Comparison of ENCODE assay signal across 19 mouse cellular contexts in the genomic region with DNA sequence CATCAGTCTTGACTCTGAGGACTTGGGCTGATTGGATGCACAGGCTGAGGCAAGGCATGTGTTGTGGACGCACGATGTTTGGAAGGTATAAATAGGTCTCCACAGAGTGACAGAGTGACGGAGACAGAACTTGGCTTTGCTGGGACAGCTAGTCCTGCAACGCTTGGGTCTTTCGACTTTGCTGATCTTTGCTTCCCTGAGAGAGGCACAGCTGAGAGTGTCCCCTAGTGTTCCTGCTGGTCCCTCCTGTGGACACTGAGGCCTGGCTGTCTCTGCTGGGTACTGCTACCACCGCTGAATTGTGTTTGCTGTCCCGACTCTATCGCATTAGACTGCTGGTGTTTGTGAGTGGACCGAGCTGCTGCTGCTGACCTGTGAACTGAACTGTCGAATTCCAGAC.
DNase-seq lines count a peak whose midpoint lies in the region; ATAC-seq lines count a peak whose summit lies in the region.
"Had no signal": no experiment of that assay in that cellular context is flagged by ENCODE, and none has a peak within 500 bp of the region (broad histone marks: within the 10 kb centered on the region; RNA-seq: fewer than 3 reads in every experiment).

No protein-coding gene starts in this region.

- H3K4me2 ChIP-seq in forebrain, embryonic 12.5 days, result no peak overlapping the region
- no peak overlapping the region for H3K4me2 ChIP-seq in heart, embryonic 16.5 days (ENCODE audit: low read depth, low read length)
- no peak overlapping the region for H3K4me2 ChIP-seq in lung, embryonic 16.5 days (ENCODE audit: low read depth, low read length)
- H3K4me2 ChIP-seq: embryonic facial prominence, embryonic 13.5 days; hindbrain, embryonic 15.5 days had no signal

- no peaks in the 10 kb centered on the region for H3K36me3 ChIP-seq in forebrain, embryonic 10.5 days (replicated peaks)
- H3K36me3 ChIP-seq in forebrain, embryonic 12.5 days (replicated peaks), result no peaks in the 10 kb centered on the region
- H3K36me3 ChIP-seq in heart, embryonic 16.5 days (ENCODE audit: control insufficient read depth, insufficient read depth), result no peaks in the 10 kb centered on the region
- no peaks in the 10 kb centered on the region for H3K36me3 ChIP-seq in lung, embryonic 16.5 days (ENCODE audit: control insufficient read depth, insufficient read depth, low read length)
- H3K36me3 ChIP-seq: embryonic facial prominence, embryonic 13.5 days; hindbrain, embryonic 15.5 days had no signal

- H3K9me3 ChIP-seq in forebrain, embryonic 10.5 days, result no peaks in the 10 kb centered on the region
- no peaks in the 10 kb centered on the region for H3K9me3 ChIP-seq in forebrain, embryonic 12.5 days
- H3K9me3 ChIP-seq in heart, embryonic 16.5 days (replicated peaks; ENCODE audit: control insufficient read depth, low read length), result no peaks in the 10 kb centered on the region
- no peaks in the 10 kb centered on the region for H3K9me3 ChIP-seq in lung, embryonic 16.5 days (ENCODE audit: control insufficient read depth, low read length)
- H3K9me3 ChIP-seq: embryonic facial prominence, embryonic 13.5 days; hindbrain, embryonic 15.5 days had no signal

- WGBS in forebrain, embryonic 10.5 days, result 69% methylated on average over 10 of the region's 10 CpGs
- 71% methylated on average over 10 of the region's 10 CpGs for WGBS in forebrain, embryonic 12.5 days
- WGBS in heart, embryonic 16.5 days, result 36% methylated on average over 10 of the region's 10 CpGs
- 32% methylated on average over 10 of the region's 10 CpGs for WGBS in lung, embryonic 16.5 days

- no peak overlapping the region for H3K9ac ChIP-seq in forebrain, embryonic 12.5 days
- H3K9ac ChIP-seq in heart, embryonic 16.5 days (ENCODE audit: low read length), result no peak overlapping the region
- H3K9ac ChIP-seq in lung, embryonic 16.5 days (ENCODE audit: low read length), result no peak overlapping the region
- H3K9ac ChIP-seq: embryonic facial prominence, embryonic 13.5 days; hindbrain, embryonic 15.5 days had no signal

- H3K4me1 ChIP-seq in forebrain, embryonic 10.5 days, result peaks cover 19% of the 10 kb centered on the region
- H3K4me1 ChIP-seq in forebrain, embryonic 12.5 days, result peaks cover 8% of the 10 kb centered on the region
- no peaks in the 10 kb centered on the region for H3K4me1 ChIP-seq in heart, embryonic 16.5 days (ENCODE audit: control insufficient read depth, insufficient read depth, low read length)
- peaks cover 3% of the 10 kb centered on the region for H3K4me1 ChIP-seq in lung, embryonic 16.5 days (replicated peaks; ENCODE audit: control insufficient read depth, insufficient read depth, low read length)
- H3K4me1 ChIP-seq: hindbrain, embryonic 15.5 days had no signal

- no peaks in the 10 kb centered on the region; the same call in 1 of the 2 replicates for H3K27me3 ChIP-seq in forebrain, embryonic 10.5 days (ENCODE audit: poor library complexity, severe bottlenecking)
- peaks cover 3% of the 10 kb centered on the region; the same call in 1 of the 2 replicates for H3K27me3 ChIP-seq in forebrain, embryonic 12.5 days
- H3K27me3 ChIP-seq in heart, embryonic 16.5 days (ENCODE audit: control insufficient read depth, insufficient read depth, low read length), result 0 out of 2 replicates have a peak, but pooled peaks cover 2% of the 10 kb centered on the region
- H3K27me3 ChIP-seq in lung, embryonic 16.5 days (ENCODE audit: control insufficient read depth, insufficient read depth, low read depth, low read length), result peaks cover 2% of the 10 kb centered on the region; the same call in 1 of the 2 replicates
- H3K27me3 ChIP-seq: embryonic facial prominence, embryonic 13.5 days; hindbrain, embryonic 15.5 days had no signal

- no peak overlapping the region for H3K4me3 ChIP-seq in forebrain, embryonic 10.5 days
- no peak overlapping the region for H3K4me3 ChIP-seq in forebrain, embryonic 12.5 days (replicated peaks)
- no peak overlapping the region for H3K4me3 ChIP-seq in heart, embryonic 16.5 days (ENCODE audit: low read length)
- no peak overlapping the region for H3K4me3 ChIP-seq in lung, embryonic 16.5 days (ENCODE audit: low read length)
- H3K4me3 ChIP-seq: embryonic facial prominence, embryonic 13.5 days; erythroblast, embryonic 14.5 days; hindbrain, embryonic 15.5 days had no signal

- peak overlapping the region; percentile 15; the same call in 1 of the 2 replicates for H3K27ac ChIP-seq in forebrain, embryonic 10.5 days
- no peak overlapping the region for H3K27ac ChIP-seq in forebrain, embryonic 12.5 days
- no peak overlapping the region for H3K27ac ChIP-seq in heart, embryonic 16.5 days (ENCODE audit: low read length)
- no peak overlapping the region; the same call in 1 of the 2 replicates for H3K27ac ChIP-seq in lung, embryonic 16.5 days (ENCODE audit: low read length)
- H3K27ac ChIP-seq: embryonic facial prominence, embryonic 13.5 days; hindbrain, embryonic 15.5 days; kidney, postnatal 0 days had no signal

- no peak for DNase-seq in forebrain, embryonic 10.5 days (ENCODE audit: extremely low spot score, low spot score)
- DNase-seq in heart, postnatal 14 days, result no peak
- peak; percentile 33 to 81 for DNase-seq in lung, postnatal 4 days
- DNase-seq in thymus, postnatal 14 days, result no peak
- DNase-seq: adrenal gland, postnatal 10 days; cerebellum, adult 18-20 months; cerebellum, postnatal 25 days; kidney, adult 2 months; right cerebral cortex, adult 18-20 months; right cerebral cortex, postnatal 4 days; thymus, postnatal 25 days had no signal

- intact Hi-C loops in heart, postnatal 14 days (cut with DNase I), result loop anchor here (5.0 kb wide), 1 partner anchor 160 kb away; no protein-coding TSS in a partner anchor

- ATAC-seq in forebrain, embryonic 12.5 days (ENCODE audit: low FRiP score), result no peak
- 0 out of 2 replicates have a peak, but pooled peaks have one; percentile 28 for ATAC-seq in heart, embryonic 16.5 days (replicated peaks; ENCODE audit: extremely low read depth, insufficient read depth, low FRiP score)
- peak; percentile 74 for ATAC-seq in lung, embryonic 16.5 days (ENCODE audit: low read depth)
- ATAC-seq: forebrain, embryonic 14.5 days had no signal

Comparison
In these comparisons a context has a peak if more than half of its experiments do, and no peak if none do; other contexts are left out.
1. DNase-seq: peak in lung, postnatal 4 days (2 of 2); none in forebrain, embryonic 10.5 days (single experiment), heart, postnatal 14 days (0 of 2) and thymus, postnatal 14 days (single experiment).